Mouse (Mus musculus) left cerebral cortex, adult 11 months (tissue): ENCODE results near the gene Notch2.

ENCODE experiments used
- DNase-seq: peaks from one replicate; pipeline ENCODE4 v3.0.0; 2022; ENCODE audit warnings: low spot score

Gene Notch2

GRCm38 (mm10) chr3:98013401-98014281, at the start of gene Notch2:
Gene Notch2, plus strand, starts transcription at chr3:98013527.
- DNase-seq = peak; percentile 81

GRCm38 (mm10) chr3:97964878-97965353, 48.4 kb upstream of the Notch2 start:
- no peak for DNase-seq

GRCm38 (mm10) chr3:97967627-97968026, 45.7 kb upstream of the Notch2 start:
- no peak for DNase-seq

GRCm38 (mm10) chr3:97968191-97968590, 45.1 kb upstream of the Notch2 start:
- DNase-seq = no peak

- no peak for DNase-seq
These were observed 44.3 kb upstream of the Notch2 start for GRCm38 (mm10) chr3:97969019-97969418.

- DNase-seq = no peak
These were observed 42.2 kb upstream of the Notch2 start for GRCm38 (mm10) chr3:97971117-97971516.

GRCm38 (mm10) chr3:97972200-97972599, 41.1 kb upstream of the Notch2 start:
- DNase-seq = no peak

GRCm38 (mm10) chr3:97972707-97973106, 40.6 kb upstream of the Notch2 start:
- DNase-seq = no peak

GRCm38 (mm10) chr3:97973306-97973705, 40.0 kb upstream of the Notch2 start:
- no peak for DNase-seq

- DNase-seq = no peak
These were observed 39.0 kb upstream of the Notch2 start for GRCm38 (mm10) chr3:97974197-97974770.

GRCm38 (mm10) chr3:97976706-97977105, 36.6 kb upstream of the Notch2 start:
- DNase-seq = no peak

- no peak for DNase-seq
These were observed 34.6 kb upstream of the Notch2 start for GRCm38 (mm10) chr3:97978710-97979109.

GRCm38 (mm10) chr3:97980683-97981327, 32.5 kb upstream of the Notch2 start:
- no peak for DNase-seq

- DNase-seq = no peak
These were observed 31.9 kb upstream of the Notch2 start for GRCm38 (mm10) chr3:97981376-97981906.

GRCm38 (mm10) chr3:97984870-97985506, 28.3 kb upstream of the Notch2 start:
- DNase-seq = no peak

- no peak for DNase-seq
These were observed 27.6 kb upstream of the Notch2 start for GRCm38 (mm10) chr3:97985691-97986090.

GRCm38 (mm10) chr3:97987153-97987552, 26.2 kb upstream of the Notch2 start:
- DNase-seq = no peak

GRCm38 (mm10) chr3:97988756-97989155, 24.6 kb upstream of the Notch2 start:
- DNase-seq = no peak

GRCm38 (mm10) chr3:97990576-97990975, 22.8 kb upstream of the Notch2 start:
- no peak for DNase-seq

GRCm38 (mm10) chr3:97992289-97992688, 21.0 kb upstream of the Notch2 start:
- no peak for DNase-seq

- no peak for DNase-seq
These were observed 20.1 kb upstream of the Notch2 start for GRCm38 (mm10) chr3:97993196-97993595.

GRCm38 (mm10) chr3:97993920-97994545, 19.3 kb upstream of the Notch2 start:
- no peak for DNase-seq
